ENCODE assay signal across 12 mouse cellular contexts in the genomic region with DNA sequence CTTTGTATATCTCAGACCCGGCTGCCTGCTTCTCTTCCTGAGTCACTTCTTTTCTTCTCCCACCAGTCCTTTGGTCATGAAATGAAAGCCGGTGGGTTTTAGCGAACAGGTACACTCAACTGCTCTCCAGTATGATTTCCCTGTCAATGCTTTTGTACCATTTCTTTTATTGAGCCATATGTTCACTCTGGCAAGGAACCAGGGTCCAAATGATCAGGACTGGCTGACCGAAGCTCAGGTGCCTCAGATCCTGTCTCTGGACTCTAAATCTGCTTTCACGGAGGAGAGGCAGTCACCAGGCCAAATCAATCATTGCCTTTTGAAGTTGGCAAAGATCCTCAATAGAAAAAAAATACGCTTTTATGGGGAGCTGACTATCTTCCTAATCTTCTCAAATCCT.
"Had no signal": no experiment of that assay in that cellular context is flagged by ENCODE, and none has a peak within 500 bp of the region (broad histone marks: within the 10 kb centered on the region; RNA-seq: fewer than 3 reads in every experiment).

No protein-coding gene starts in this region.

- DNase-seq: kidney, adult 8-10 months; kidney, postnatal 25 days; liver; liver, embryonic 13.5 days; liver, postnatal 0 days; right cerebral cortex, postnatal 14 days; thymus, postnatal 36 days had no signal

- H3K4me1 ChIP-seq: liver, embryonic 13.5 days; stomach, embryonic 15.5 days had no signal

- H3K9ac ChIP-seq: limb, embryonic 12.5 days; liver, embryonic 13.5 days; liver, postnatal 0 days; stomach, embryonic 15.5 days had no signal

- H3K27ac ChIP-seq: left cerebral cortex, adult 2 months; limb, embryonic 12.5 days; liver, embryonic 13.5 days; macrophage; stomach, embryonic 15.5 days had no signal

- H3K27me3 ChIP-seq: limb, embryonic 12.5 days; liver, embryonic 13.5 days; stomach, embryonic 15.5 days had no signal

- H3K4me2 ChIP-seq: limb, embryonic 12.5 days; liver, embryonic 13.5 days; stomach, embryonic 15.5 days had no signal

- ATAC-seq: liver, postnatal 0 days; midbrain, embryonic 16.5 days had no signal

- H3K9me3 ChIP-seq: limb, embryonic 12.5 days; liver, embryonic 13.5 days; stomach, embryonic 15.5 days had no signal

- H3K36me3 ChIP-seq: limb, embryonic 12.5 days; liver, embryonic 13.5 days; stomach, embryonic 15.5 days had no signal

- H3K4me3 ChIP-seq: left cerebral cortex, adult 2 months; limb, embryonic 12.5 days; liver, embryonic 13.5 days; stomach, embryonic 15.5 days had no signal
